Mouse (Mus musculus) heart, postnatal 0 days (tissue): ENCODE measurements around the gene Stambp.
A peak's percentile ranks its signal among the peaks of the same experiment; 100 is the strongest.

Experiments
- CTCF ChIP-seq: IDR thresholded peaks from 2 replicates; pipeline ENCODE4 v1.5.1; 2016; ENCODE audit warnings: antibody characterized with exemption, control low read depth, low read depth
- EP300 ChIP-seq: IDR thresholded peaks from 2 replicates; pipeline ENCODE4 v1.6.1; 2016; ENCODE audit warnings: antibody characterized with exemption, low read depth

DNA sequence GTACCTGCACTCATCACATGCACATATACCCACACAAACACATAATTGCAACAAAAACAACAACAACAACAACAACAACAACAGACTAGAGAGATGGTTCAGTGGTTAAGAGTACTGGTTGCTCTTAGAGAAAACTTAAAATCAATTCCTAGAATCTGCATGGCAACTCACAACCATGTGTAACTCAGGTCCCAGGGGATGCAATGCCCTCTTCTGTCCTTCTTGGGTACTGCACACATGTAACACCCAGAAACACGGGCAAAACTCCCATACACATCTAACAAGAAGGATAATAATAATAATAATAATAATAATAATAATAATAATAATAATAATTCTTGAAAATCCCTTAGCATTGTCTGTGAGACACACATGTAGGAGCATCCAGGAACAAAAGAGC, 60.0 kb downstream of the Stambp start:
- TF ChIP-seq CTCF = peak; percentile 76
- no peak for TF ChIP-seq EP300
